Mouse (Mus musculus): Measurements from ENCODE around the gene Pex11a.

DNA sequence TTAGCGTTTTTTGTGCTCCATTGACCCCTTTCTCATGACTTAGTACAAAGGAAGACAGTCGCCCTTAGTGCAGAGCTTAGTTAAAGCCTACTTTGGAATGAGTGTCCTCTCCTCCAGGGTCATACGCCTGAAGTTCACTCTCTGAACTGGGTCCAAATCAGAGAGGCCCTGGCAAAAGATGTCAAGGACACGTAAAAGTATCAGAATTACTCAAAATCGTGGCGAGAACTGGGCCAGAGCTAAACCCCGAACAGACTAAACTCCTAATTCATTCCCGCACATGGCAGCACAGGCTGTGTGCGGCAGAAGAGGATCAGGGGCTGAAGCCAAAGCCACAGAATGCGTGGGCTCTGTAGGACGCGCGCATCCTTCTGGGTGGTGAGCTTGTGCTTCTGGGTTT is 11.5 kb downstream of the Pex11a start:
- TF ChIP-seq MAFK (IDR thresholded peaks at IDR 0.05; ENCODE audit: insufficient replicate concordance, low read length) (no peak), CTCF (conservative IDR thresholded peaks at IDR 0.05 in 1 of 2, IDR thresholded peaks at IDR 0.05 in 1 of 2; ENCODE audit: low read depth in 2 of 2, low read length in 2 of 2) (no peak), POLR2A (IDR thresholded peaks at IDR 0.05; ENCODE audit: low read depth, low read length) (no peak), CHD2 (IDR thresholded peaks at IDR 0.05; ENCODE audit: low read length) (no peak), KAT2A (IDR thresholded peaks at IDR 0.05; ENCODE audit: insufficient replicate concordance, low read length) (no peak), POLR2AphosphoS2 (IDR thresholded peaks at IDR 0.05; ENCODE audit: low read depth, low read length) (no peak), BHLHE40 (IDR thresholded peaks at IDR 0.05; ENCODE audit: low read depth, low read length) (no peak), UBTF (IDR thresholded peaks at IDR 0.05; ENCODE audit: low read depth, low read length) (no peak)

All from CH12.LX (cell line).